Mouse (Mus musculus) kidney, adult 9 months (tissue): ENCODE results near the gene Exosc3.
A peak's percentile ranks its signal among the peaks of the same experiment; 100 is the strongest.
"Not testable (repeated sequence)": the region's sequence is repeated elsewhere in the genome, so short reads cannot be mapped to it uniquely, and the experiment has no call there.

Experiments used
- DNase-seq: peaks from one replicate; pipeline ENCODE4 v3.0.0; 2022

The Exosc3 gene

GRCm38 (mm10) chr4:45342286-45343155 is at the start of gene Exosc3:
Exosc3 (minus strand) TSS chr4:45342732.
- DNase-seq = peak; percentile 40

GRCm38 (mm10) chr4:45392099-45392498 is 49.6 kb upstream of the Exosc3 start:
- no peak for DNase-seq

DNA sequence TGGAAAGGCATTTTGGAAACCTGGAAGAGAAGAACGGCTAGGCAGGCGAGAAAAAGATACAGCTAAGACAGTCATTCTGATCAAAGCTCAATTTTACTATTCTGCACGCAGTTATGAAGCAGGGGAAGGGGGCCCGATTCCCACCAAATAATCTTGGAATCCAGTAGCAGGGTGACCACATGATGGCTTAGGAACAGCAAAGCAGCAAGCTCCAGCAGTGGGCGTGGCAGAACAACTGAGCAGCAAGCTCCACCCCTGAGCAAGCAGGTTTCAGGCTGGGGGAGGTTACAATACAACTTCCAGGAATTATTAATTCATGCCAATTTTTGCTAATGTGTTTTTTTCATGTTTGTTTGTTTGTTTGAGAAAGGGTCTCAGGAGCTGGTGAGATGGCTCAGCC is 44.8 kb upstream of the Exosc3 start:
- not testable (repeated sequence) for DNase-seq

GRCm38 (mm10) chr4:45382133-45382532 is 39.6 kb upstream of the Exosc3 start:
- not testable (repeated sequence) for DNase-seq

GRCm38 (mm10) chr4:45380903-45381580 is 38.5 kb upstream of the Exosc3 start:
- peak; percentile 76 for DNase-seq

- peak; percentile 44 for DNase-seq
Measured at GRCm38 (mm10) chr4:45376573-45376972, 34.0 kb upstream of the Exosc3 start.

GRCm38 (mm10) chr4:45374879-45375278 is 32.3 kb upstream of the Exosc3 start:
- peak; percentile 34 for DNase-seq

DNA sequence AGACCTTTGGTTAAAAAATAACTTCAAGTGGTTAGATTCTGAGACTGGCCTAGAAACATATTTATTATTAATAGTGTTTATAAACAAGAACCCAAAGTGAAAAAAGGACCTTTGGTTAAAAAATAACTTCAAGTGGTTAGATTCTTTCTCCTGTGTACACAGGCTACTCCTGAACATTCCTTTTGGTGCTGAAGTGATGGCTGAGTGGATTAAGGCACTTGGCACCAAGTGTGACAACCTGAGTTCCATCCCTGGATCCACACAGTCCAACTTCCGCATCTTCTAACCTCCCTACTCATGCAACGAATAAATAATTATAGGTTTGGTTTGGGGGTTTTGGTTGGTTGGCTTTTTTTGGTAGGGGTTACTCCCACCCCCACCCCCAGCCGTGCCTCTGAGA is 28.7 kb upstream of the Exosc3 start:
- peak; percentile 54 for DNase-seq

DNA sequence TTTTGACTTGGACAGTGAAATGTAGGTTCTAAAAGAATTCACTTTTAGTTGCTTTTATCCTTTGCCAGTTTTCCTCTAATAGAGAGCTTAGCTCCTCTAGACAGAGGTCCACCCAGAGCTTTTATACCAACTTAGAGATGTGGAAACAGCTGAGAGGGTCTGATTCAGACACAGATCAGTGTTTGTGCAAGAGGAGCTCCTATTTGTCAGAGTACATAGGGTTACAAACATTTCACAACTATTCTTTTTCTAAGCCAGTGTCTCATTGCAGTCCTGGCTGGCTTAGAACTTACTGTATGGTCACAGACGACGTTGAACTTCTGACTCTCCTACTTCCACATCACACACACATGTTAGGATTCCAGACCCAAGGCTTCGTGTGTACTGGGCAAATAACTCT is 14.1 kb upstream of the Exosc3 start:
- no peak for DNase-seq

DNA sequence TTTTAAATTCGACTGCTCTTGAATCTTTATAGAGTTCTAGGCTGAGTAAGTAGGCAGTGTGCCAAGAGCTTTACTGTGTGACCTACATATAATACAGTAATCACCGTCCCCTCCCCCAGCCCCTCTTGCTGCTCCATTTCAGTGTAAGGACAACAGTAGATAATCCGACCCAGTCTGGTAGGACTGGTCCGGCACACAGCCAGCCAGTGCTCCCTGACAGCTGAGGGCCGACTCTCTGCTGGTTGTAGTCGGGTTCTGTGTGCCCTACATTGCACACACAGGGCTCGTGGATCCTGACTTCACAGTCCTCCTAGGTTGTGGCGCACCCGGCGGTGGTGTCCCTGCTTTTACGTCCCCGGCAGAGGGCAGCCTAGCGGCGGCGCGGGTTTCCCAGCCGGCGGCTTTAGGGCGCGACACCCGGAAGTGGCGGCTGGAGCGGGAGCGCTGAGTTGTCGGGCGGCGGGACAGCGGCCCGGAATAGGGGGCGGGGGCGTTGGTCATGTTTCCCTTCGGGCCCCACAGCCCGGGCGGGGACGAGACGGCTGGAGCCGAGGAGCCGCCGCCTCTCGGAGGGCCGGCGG is 773 bp downstream of the Exosc3 start, which contains the start of gene Dcaf10:
Gene Dcaf10 (plus strand): TSS at position 433 of the 581 bp plus-strand sequence.
- peak; percentile 92 for DNase-seq

- peak; percentile 11 for DNase-seq
Measured at GRCm38 (mm10) chr4:45341226-45341625, 1.3 kb downstream of the Exosc3 start.

GRCm38 (mm10) chr4:45332466-45332865 is 10.1 kb downstream of the Exosc3 start:
- no peak for DNase-seq

GRCm38 (mm10) chr4:45331139-45331538 is 11.4 kb downstream of the Exosc3 start:
- DNase-seq = no peak

GRCm38 (mm10) chr4:45320159-45320816 is 22.2 kb downstream of the Exosc3 start:
- DNase-seq = peak; percentile 91

DNA sequence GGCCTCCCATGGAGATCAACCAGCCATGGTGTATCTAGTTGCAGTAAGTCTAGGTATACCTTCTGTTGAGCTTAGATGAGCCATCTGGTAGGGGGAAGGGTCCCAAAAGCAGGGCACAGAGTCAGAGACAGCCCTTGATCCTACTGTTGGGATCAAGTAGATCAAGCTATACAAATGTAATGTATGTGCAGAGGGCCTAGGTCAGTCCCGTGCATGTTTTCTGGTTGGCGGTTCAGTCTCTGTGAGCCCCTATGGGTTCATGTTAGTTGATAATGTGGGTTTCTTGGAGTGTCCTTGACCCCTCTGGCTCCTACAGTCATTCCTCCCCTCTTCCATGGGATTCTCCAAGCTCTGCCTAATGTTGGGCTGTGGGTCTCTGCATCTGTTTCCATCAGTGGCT is 31.5 kb downstream of the Exosc3 start:
- DNase-seq = no peak

DNA sequence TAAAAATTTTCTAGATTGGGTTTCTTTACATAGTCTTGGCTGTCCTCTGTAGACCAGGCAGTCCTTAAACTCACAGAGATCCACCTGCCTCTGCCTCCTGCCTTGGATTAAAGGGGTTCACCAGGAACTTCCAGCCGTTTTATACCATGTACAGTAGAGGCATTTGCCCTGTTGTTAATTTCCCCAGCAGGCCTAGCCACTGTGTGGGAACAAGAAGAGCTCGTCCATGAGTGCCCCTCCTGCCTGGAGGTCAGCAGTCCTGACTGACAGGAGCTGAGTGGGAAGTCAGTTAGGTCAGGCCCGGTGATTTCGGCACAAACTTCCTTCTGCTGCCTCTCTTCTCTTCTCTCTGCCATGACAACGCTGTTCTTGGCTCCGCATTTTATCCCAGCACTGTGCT is 33.9 kb downstream of the Exosc3 start:
- no peak for DNase-seq

- no peak for DNase-seq
Measured at GRCm38 (mm10) chr4:45308046-45308445, 34.5 kb downstream of the Exosc3 start.

GRCm38 (mm10) chr4:45305536-45305935 is 37.0 kb downstream of the Exosc3 start:
- no peak for DNase-seq

- DNase-seq = peak; percentile 83
Measured at GRCm38 (mm10) chr4:45296662-45297564, 45.6 kb downstream of the Exosc3 start, which contains the start of gene Trmt10b. Trmt10b (plus strand) TSS chr4:45297127.

- no peak for DNase-seq
Measured at GRCm38 (mm10) chr4:45287906-45288305, 54.6 kb downstream of the Exosc3 start.

DNA sequence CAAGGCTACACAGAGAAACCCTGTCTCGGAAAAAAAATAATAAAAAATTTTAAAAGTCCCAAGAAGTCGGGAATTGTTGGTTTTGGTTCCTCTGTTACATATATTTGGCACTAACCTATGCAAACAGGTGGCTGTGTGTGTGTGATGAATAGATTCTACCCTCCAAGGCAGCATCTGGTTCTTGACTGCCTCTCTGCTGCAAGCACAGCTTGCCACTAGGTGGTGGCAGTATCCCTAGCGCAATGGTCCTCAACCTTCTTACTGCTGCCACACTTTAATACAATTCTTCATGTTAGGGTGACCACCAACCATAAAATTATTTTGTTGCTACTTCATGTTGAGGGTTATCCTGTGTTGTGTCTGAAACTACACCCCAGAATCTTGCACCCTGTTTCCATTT is 56.2 kb downstream of the Exosc3 start:
- no peak for DNase-seq
